Mouse (Mus musculus): ENCODE measurements around the gene Timp3.

Gene Timp3

DNA sequence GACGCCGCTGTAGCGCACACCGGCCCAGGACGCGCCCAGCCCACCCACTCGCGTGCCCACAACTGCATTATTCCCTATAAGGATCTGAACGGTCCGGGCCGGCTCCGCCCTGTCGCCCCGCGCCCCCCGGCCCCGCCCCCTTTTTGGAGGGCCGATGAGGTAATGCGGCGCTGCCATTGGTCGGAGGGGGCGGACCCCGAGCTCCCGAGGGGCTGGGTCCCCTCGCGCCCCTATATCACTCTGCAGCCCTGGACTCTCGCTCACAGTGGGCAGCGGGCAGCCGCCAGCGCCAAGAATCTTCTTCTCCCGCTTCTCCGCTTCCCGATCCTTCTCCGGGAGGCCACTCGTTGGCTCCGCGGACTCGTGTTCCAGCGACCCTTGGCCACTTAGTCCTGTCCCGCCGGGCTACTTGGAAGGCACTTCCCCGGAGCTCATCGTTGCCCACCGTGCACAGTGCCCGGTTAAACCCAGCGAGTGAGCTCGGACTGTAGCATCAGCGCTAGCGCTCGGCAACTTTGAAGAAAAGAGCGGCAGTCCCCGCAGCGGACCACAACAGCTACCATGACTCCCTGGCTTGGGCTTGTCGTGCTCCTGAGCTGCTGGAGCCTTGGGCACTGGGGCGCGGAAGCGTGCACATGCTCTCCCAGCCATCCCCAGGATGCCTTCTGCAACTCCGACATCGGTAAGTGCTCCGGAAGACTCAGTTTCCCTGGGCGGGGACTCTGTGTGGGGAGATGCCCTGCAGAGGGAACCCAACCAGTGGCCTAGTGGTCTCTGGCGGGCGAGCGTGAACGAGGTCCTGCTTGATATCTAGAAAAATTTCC, at the start of gene Timp3:
Timp3 (plus strand) TSS at position 80 of the 824 bp plus-strand sequence.
- no peaks in the 10 kb centered on the region for H3K36me3 ChIP-seq (ENCODE audit: insufficient read depth, low read length)
- peaks cover 45% of the 10 kb centered on the region for H3K4me1 ChIP-seq (replicated peaks; ENCODE audit: low read depth, low read length)
- H3K4me3 ChIP-seq (replicated peaks; ENCODE audit: low read length): peak within 1 kb of the TSS; percentile 88
- H3K27me3 ChIP-seq (ENCODE audit: insufficient read depth, low read length): peaks cover 43% of the 10 kb centered on the region
- no peaks in the 10 kb centered on the region for H3K9me3 ChIP-seq (ENCODE audit: low read length)
- TF ChIP-seq NANOG (IDR thresholded peaks at IDR 0.05; ENCODE audit: borderline replicate concordance, low read length) (no peak), POU5F1 (IDR thresholded peaks at IDR 0.05; ENCODE audit: borderline replicate concordance, low read length) (no peak), CTCF (conservative IDR thresholded peaks at IDR 0.05; ENCODE audit: low read length) (no peak)

DNA sequence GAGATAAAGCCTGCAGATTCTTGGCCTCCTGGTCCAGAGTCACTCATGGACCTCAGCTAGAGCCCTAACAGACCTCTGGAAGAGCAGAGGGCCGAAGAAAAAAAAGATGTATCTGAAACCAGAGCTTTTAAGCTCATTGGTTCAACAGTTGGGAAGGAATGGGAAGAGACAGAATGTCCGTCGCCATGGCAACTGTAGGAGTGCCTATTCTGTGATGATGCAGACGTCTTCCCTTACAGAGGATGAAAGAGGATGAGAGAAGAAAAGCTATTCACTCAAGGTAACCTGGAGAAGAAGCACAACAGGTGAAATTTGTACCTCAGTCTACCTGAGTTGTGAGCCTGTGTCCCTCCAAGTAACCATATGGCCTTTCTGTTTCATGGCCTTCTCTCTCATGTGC, 44.0 kb upstream of the Timp3 start:
- Histone ChIP-seq H3K4me1 (replicated peaks; ENCODE audit: low read depth, low read length) (no peaks in the 10 kb centered on the region), H3K4me3 (replicated peaks; ENCODE audit: low read length) (no peak overlapping the region), H3K27me3 (ENCODE audit: insufficient read depth, low read length) (no peaks in the 10 kb centered on the region), H3K36me3 (ENCODE audit: insufficient read depth, low read length) (no peaks in the 10 kb centered on the region), H3K9me3 (ENCODE audit: low read length) (no peaks in the 10 kb centered on the region)
- TF ChIP-seq CTCF (conservative IDR thresholded peaks at IDR 0.05; ENCODE audit: low read length) (no peak), NANOG (IDR thresholded peaks at IDR 0.05; ENCODE audit: borderline replicate concordance, low read length) (no peak), POU5F1 (IDR thresholded peaks at IDR 0.05; ENCODE audit: borderline replicate concordance, low read length) (no peak)

DNA sequence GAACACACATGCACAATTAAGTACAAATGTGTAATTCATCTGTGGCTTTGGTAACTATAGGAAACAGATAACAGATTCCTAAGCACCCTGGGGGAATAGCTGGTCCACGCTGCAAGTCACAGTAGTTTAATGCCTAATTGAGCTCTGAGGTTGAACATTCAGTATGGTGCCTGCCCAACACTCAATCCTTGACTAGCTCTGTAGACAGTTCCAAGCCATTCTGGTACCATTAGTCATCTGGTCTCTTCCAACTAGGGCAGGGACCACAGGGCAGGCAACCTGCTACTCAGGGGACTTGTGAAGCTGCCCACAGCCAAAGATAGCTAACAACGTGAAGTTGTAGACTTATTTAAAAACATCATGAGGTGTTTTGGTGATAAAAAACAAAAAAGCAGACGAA, 43.1 kb upstream of the Timp3 start:
- Histone ChIP-seq H3K36me3 (ENCODE audit: insufficient read depth, low read length) (no peaks in the 10 kb centered on the region), H3K4me3 (replicated peaks; ENCODE audit: low read length) (no peak overlapping the region), H3K4me1 (replicated peaks; ENCODE audit: low read depth, low read length) (no peaks in the 10 kb centered on the region), H3K9me3 (ENCODE audit: low read length) (no peaks in the 10 kb centered on the region), H3K27me3 (ENCODE audit: insufficient read depth, low read length) (no peaks in the 10 kb centered on the region)
- TF ChIP-seq POU5F1 (IDR thresholded peaks at IDR 0.05; ENCODE audit: borderline replicate concordance, low read length) (no peak), NANOG (IDR thresholded peaks at IDR 0.05; ENCODE audit: borderline replicate concordance, low read length) (no peak), CTCF (conservative IDR thresholded peaks at IDR 0.05; ENCODE audit: low read length) (no peak)

DNA sequence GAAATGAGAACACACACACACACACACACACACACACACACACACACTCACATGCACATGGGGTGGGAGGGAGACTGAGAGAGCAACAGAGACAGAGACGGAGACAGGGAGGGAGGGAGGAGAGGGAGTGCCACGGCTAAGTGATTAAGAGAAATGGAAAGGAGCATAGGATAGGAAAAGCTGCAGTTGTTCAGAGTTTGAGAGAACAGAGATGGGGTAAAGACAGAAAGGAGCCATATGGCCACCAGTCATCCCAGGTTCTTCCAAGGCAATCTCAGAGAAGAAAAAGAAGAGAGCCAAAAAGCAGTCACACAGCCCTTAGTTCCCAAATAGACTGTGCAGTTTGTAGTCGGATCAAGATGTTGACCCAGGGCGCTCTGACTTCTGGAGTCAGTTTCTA, 42.1 kb upstream of the Timp3 start:
- Histone ChIP-seq H3K36me3 (ENCODE audit: insufficient read depth, low read length) (no peaks in the 10 kb centered on the region), H3K27me3 (ENCODE audit: insufficient read depth, low read length) (no peaks in the 10 kb centered on the region), H3K9me3 (ENCODE audit: low read length) (no peaks in the 10 kb centered on the region), H3K4me1 (replicated peaks; ENCODE audit: low read depth, low read length) (no peaks in the 10 kb centered on the region), H3K4me3 (replicated peaks; ENCODE audit: low read length) (no peak overlapping the region)
- TF ChIP-seq CTCF (conservative IDR thresholded peaks at IDR 0.05; ENCODE audit: low read length) (no peak), POU5F1 (IDR thresholded peaks at IDR 0.05; ENCODE audit: borderline replicate concordance, low read length) (no peak), NANOG (IDR thresholded peaks at IDR 0.05; ENCODE audit: borderline replicate concordance, low read length) (no peak)

DNA sequence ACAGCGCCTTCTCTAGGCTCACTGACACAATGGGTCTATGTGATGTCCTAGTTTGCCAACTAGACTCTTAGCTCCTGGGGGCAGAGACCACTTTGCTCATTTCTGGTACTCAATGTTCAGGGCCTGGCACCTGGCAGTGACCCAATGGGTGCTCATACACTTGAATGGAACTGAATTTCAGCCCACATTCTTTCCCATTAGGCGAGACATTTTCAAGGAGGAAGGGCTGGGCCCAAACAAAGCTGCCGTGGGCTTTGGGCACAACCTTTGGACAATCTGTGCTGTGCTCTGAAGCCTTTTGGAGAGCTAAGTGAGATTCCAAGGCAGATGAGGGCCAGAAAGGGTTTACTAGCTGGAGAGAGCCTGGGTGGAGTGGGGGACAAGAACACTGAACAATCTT, 41.2 kb upstream of the Timp3 start:
- no peak overlapping the region for H3K4me3 ChIP-seq (replicated peaks; ENCODE audit: low read length)
- no peak for TF ChIP-seq CTCF (conservative IDR thresholded peaks at IDR 0.05; ENCODE audit: low read length)
- no peak for TF ChIP-seq POU5F1 (IDR thresholded peaks at IDR 0.05; ENCODE audit: borderline replicate concordance, low read length)
- TF ChIP-seq NANOG (IDR thresholded peaks at IDR 0.05; ENCODE audit: borderline replicate concordance, low read length): no peak
- no peaks in the 10 kb centered on the region for H3K9me3 ChIP-seq (ENCODE audit: low read length)
- no peaks in the 10 kb centered on the region for H3K36me3 ChIP-seq (ENCODE audit: insufficient read depth, low read length)
- no peaks in the 10 kb centered on the region for H3K27me3 ChIP-seq (ENCODE audit: insufficient read depth, low read length)
- H3K4me1 ChIP-seq (replicated peaks; ENCODE audit: low read depth, low read length): no peaks in the 10 kb centered on the region

DNA sequence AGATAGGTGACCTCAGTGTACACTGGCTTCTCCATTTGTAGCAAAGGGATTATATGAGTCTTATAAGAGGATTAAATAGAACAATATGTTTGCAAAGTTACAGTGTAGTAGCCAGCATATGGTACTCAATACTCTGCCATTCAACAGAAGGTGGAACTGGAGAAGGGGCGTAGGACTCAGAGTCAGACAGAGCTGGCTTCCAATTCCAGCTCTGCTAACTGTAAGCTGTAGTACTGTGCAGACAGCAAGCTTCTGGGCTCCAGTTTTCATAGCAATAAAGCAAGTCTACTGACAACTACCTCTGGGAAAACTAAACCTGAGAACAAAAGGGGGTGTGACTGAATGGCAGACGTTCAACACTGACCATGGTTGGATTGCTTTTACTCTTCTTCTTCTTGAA, 38.4 kb upstream of the Timp3 start:
- Histone ChIP-seq H3K27me3 (ENCODE audit: insufficient read depth, low read length) (no peaks in the 10 kb centered on the region), H3K9me3 (ENCODE audit: low read length) (no peaks in the 10 kb centered on the region), H3K4me1 (replicated peaks; ENCODE audit: low read depth, low read length) (no peaks in the 10 kb centered on the region), H3K4me3 (replicated peaks; ENCODE audit: low read length) (no peak overlapping the region), H3K36me3 (ENCODE audit: insufficient read depth, low read length) (no peaks in the 10 kb centered on the region)
- no peak for TF ChIP-seq POU5F1 (IDR thresholded peaks at IDR 0.05; ENCODE audit: borderline replicate concordance, low read length)
- TF ChIP-seq CTCF (conservative IDR thresholded peaks at IDR 0.05; ENCODE audit: low read length): no peak
- no peak for TF ChIP-seq NANOG (IDR thresholded peaks at IDR 0.05; ENCODE audit: borderline replicate concordance, low read length)

DNA sequence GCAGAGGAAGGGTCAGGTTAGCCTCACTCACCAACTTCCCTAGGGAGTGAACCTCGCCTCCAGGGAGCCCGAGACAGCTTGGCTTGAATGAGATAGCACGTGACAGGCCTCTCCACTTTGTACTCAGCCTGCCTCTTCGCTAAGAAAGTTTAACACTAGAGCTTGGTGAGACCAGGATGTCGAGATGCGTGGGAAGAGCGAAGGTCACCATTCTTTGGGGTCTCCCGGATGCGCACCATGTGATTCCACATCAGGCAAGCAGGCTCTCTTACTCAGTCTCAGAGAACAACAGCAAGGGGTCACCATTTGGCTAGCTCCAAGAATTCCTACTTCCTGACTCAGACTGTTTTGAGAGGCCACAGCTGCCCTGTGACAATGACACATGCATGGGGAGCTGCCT, 35.6 kb upstream of the Timp3 start:
- no peak for TF ChIP-seq NANOG (IDR thresholded peaks at IDR 0.05; ENCODE audit: borderline replicate concordance, low read length)
- no peak for TF ChIP-seq POU5F1 (IDR thresholded peaks at IDR 0.05; ENCODE audit: borderline replicate concordance, low read length)
- no peak for TF ChIP-seq CTCF (conservative IDR thresholded peaks at IDR 0.05; ENCODE audit: low read length)
- Histone ChIP-seq H3K4me1 (replicated peaks; ENCODE audit: low read depth, low read length) (no peaks in the 10 kb centered on the region), H3K9me3 (ENCODE audit: low read length) (no peaks in the 10 kb centered on the region), H3K4me3 (replicated peaks; ENCODE audit: low read length) (no peak overlapping the region), H3K36me3 (ENCODE audit: insufficient read depth, low read length) (no peaks in the 10 kb centered on the region), H3K27me3 (ENCODE audit: insufficient read depth, low read length) (no peaks in the 10 kb centered on the region)

DNA sequence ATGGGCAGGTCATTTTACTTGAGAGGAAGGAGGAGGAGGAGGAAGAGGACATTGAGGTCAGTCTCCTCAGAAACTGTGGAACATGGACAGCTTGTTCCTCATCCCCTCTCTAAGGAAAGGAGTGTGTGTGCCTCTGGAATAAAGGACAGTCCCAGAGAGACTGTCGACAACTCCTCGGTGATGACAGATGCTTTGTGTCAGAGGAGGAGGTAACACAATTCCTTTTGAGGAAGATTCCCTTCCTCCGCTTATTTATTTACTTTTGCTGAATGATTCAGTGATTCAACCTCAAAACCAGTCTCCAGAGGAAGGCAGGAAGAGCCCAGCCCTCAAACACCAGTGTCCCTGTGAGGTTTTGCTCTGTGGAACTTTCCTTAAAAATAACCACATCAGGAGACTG, 29.9 kb upstream of the Timp3 start:
- no peaks in the 10 kb centered on the region for H3K36me3 ChIP-seq (ENCODE audit: insufficient read depth, low read length)
- no peak for TF ChIP-seq NANOG (IDR thresholded peaks at IDR 0.05; ENCODE audit: borderline replicate concordance, low read length)
- no peak for TF ChIP-seq CTCF (conservative IDR thresholded peaks at IDR 0.05; ENCODE audit: low read length)
- no peak for TF ChIP-seq POU5F1 (IDR thresholded peaks at IDR 0.05; ENCODE audit: borderline replicate concordance, low read length)
- H3K4me3 ChIP-seq (replicated peaks; ENCODE audit: low read length): no peak overlapping the region
- no peaks in the 10 kb centered on the region for H3K9me3 ChIP-seq (ENCODE audit: low read length)
- no peaks in the 10 kb centered on the region for H3K27me3 ChIP-seq (ENCODE audit: insufficient read depth, low read length)
- H3K4me1 ChIP-seq (replicated peaks; ENCODE audit: low read depth, low read length): no peaks in the 10 kb centered on the region

DNA sequence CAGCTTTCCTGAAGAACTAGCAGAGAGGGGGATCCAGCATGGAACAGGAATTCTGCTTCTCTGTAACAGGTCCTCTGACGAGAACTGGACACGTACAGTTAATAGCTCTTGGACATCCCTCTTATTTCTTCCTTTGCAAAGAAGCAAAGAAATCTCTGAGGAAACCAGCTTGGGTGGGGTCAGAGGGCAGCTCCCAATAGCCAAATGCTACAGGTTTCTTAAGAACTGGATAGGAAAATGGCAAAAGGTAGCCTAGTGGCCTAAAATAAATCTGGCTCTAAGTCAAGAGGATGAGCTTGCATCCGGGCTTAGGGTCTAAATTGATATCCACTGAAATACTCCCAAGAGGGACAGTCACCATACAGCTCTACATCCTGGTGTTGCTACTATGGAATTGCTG, 27.3 kb upstream of the Timp3 start:
- Histone ChIP-seq H3K27me3 (ENCODE audit: insufficient read depth, low read length) (no peaks in the 10 kb centered on the region), H3K4me1 (replicated peaks; ENCODE audit: low read depth, low read length) (no peaks in the 10 kb centered on the region), H3K36me3 (ENCODE audit: insufficient read depth, low read length) (no peaks in the 10 kb centered on the region), H3K4me3 (replicated peaks; ENCODE audit: low read length) (no peak overlapping the region), H3K9me3 (ENCODE audit: low read length) (no peaks in the 10 kb centered on the region)
- no peak for TF ChIP-seq POU5F1 (IDR thresholded peaks at IDR 0.05; ENCODE audit: borderline replicate concordance, low read length)
- TF ChIP-seq NANOG (IDR thresholded peaks at IDR 0.05; ENCODE audit: borderline replicate concordance, low read length): no peak
- no peak for TF ChIP-seq CTCF (conservative IDR thresholded peaks at IDR 0.05; ENCODE audit: low read length)

Measured in E14TG2a.4 (cell line).